Mouse (Mus musculus): ENCODE results near the gene Sgo2a. TPM values are rescaled to one million over a fixed set of nuclear protein-coding genes. Genes with fewer than 3 reads are reported as not detected.
"Not testable (repeated sequence)": the region's sequence is repeated elsewhere in the genome, so short reads cannot be mapped to it uniquely, and the experiment has no call there.

Gene Sgo2a
- polyA plus RNA-seq, 1 experiment, result 1.6 TPM

DNA sequence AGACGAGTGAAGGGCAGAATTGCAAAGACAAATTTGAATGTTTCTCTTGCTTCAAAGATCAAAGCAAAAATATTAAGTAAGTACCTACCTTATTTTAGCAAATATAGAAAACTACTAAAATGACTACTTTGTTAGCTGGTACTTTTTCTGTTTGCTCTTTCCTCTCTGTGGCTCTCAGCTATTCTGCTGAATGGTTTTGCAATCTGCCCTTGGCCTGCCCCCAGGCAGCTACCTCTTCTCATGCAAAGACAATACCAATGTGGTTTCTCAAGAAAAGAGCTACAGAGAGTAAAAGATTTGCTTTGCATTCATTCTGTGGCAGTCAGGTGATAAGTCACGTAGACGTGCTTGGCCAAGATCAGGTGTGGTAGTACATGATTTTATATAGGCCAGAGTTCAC is 2.4 kb downstream of the Sgo2a start:
- no peak for TF ChIP-seq SRF (IDR thresholded peaks at IDR 0.05; ENCODE audit: control insufficient read depth, insufficient read length, low read depth)
- peak overlapping the region; percentile 73 for H3K4me2 ChIP-seq (ENCODE audit: low read depth)
- peaks cover 40% of the 10 kb centered on the region for H3K79me2 ChIP-seq (ENCODE audit: control insufficient read depth, insufficient read depth)

DNA sequence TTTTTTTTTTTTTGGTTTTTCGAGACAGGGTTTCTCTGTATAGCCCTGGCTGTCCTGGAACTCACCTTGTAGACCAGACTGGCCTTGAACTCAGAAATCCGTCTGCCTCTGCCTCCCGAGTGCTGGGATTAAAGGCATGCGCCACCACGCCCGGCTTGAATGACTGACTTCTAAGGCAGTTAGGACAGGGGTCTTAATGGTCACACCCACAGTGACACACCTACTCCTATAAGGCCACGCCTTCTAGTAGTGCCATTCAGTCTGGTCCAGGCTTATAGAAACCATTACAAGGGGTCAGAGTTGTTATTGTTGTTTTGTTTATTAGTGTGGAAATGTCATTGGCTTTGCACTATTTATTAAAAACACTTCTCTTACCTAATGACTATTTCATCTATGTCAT is 10.6 kb downstream of the Sgo2a start:
- not testable (repeated sequence) for H3K4me2 ChIP-seq (ENCODE audit: low read depth); H3ac ChIP-seq (ENCODE audit: control insufficient read depth, insufficient read length); H3K4me3 ChIP-seq; H3K27me3 ChIP-seq (ENCODE audit: control insufficient read depth, insufficient read depth, insufficient read length)
- H3K79me2 ChIP-seq (ENCODE audit: control insufficient read depth, insufficient read depth), result peaks cover 12% of the 10 kb centered on the region
- peaks cover 15% of the 10 kb centered on the region for H3K36me3 ChIP-seq (ENCODE audit: control insufficient read depth, insufficient read depth)

More for the DNA sequence above, 2.4 kb downstream of the Sgo2a start:
- Histone ChIP-seq H3K4me3 (no peak overlapping the region), H3ac (ENCODE audit: control insufficient read depth, insufficient read length) (no peak overlapping the region), H3K27me3 (ENCODE audit: control insufficient read depth, insufficient read depth, insufficient read length) (no peaks in the 10 kb centered on the region), H3K36me3 (ENCODE audit: control insufficient read depth, insufficient read depth) (peaks cover 5% of the 10 kb centered on the region)

GRCm38 (mm10) chr1:58018856-58019255 is 23.1 kb downstream of the Sgo2a start, which contains the start of gene Kctd18:
Gene Kctd18, minus strand, starts transcription at chr1:58018956.
- H3K36me3 ChIP-seq (ENCODE audit: control insufficient read depth, insufficient read depth), result peaks cover 33% of the 10 kb centered on the region
- H3ac ChIP-seq (ENCODE audit: control insufficient read depth, insufficient read length), result no peak within 1 kb of the TSS
- TF ChIP-seq TCF12 (IDR thresholded peaks at IDR 0.05; ENCODE audit: insufficient read depth, poor library complexity, severe bottlenecking), result no peak
- TF ChIP-seq E2F4 (IDR thresholded peaks at IDR 0.05; ENCODE audit: insufficient read depth), result no peak
- TF ChIP-seq MYOG (IDR thresholded peaks at IDR 0.05; ENCODE audit: control insufficient read depth in 1 of 3, insufficient read depth in 1 of 3, insufficient read length in 2 of 3, low read depth in 2 of 3), result no peak
- no peak within 1 kb of the TSS for H3K4me3 ChIP-seq
- H3K4me2 ChIP-seq (ENCODE audit: low read depth), result no peak within 1 kb of the TSS
- peaks cover 6% of the 10 kb centered on the region for H3K79me2 ChIP-seq (ENCODE audit: control insufficient read depth, insufficient read depth)
- H3K27me3 ChIP-seq (ENCODE audit: control insufficient read depth, insufficient read depth, insufficient read length), result no peaks in the 10 kb centered on the region

DNA sequence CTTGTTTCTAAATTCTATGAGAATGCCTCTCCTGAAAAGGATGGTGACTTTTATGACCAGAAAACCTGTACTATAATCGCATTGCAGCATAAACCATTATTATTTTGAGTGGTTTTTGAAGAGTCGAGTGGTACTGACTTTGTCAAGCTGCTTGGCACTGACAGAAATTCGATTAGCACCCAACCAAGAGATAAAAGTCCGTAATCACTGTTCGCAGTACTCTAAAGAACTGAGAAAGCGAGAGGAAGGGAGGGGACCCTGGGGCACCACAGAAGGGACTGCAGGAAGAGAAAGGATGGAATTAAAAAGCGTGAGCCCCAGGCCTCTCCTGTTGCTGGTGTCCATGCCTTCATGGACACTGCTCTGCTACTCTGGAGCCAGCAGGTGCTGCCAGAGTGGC is 31.9 kb downstream of the Sgo2a start:
- no peak for TF ChIP-seq TCF3 (IDR thresholded peaks at IDR 0.05; ENCODE audit: insufficient read length, low read depth)
- TF ChIP-seq POLR2AphosphoS2 (IDR thresholded peaks at IDR 0.05; ENCODE audit: insufficient read length, low read depth), result no peak
- TF ChIP-seq E2F4 (IDR thresholded peaks at IDR 0.05; ENCODE audit: insufficient read depth), result no peak
- TF ChIP-seq TCF12 (IDR thresholded peaks at IDR 0.05; ENCODE audit: insufficient read depth, poor library complexity, severe bottlenecking), result no peak
- TF ChIP-seq CEBPB (IDR thresholded peaks at IDR 0.05; ENCODE audit: insufficient read depth, poor library complexity, severe bottlenecking), result no peak
- TF ChIP-seq MAX (IDR thresholded peaks at IDR 0.05; ENCODE audit: low read depth), result no peak
- TF ChIP-seq REST (IDR thresholded peaks at IDR 0.05; ENCODE audit: insufficient read depth, insufficient read length), result no peak
- no peak for TF ChIP-seq USF1 (IDR thresholded peaks at IDR 0.05; ENCODE audit: low read depth)
- TF ChIP-seq MYOG (IDR thresholded peaks at IDR 0.05; ENCODE audit: control insufficient read depth in 1 of 3, insufficient read depth in 1 of 3, insufficient read length in 2 of 3, low read depth in 2 of 3), result no peak
- TF ChIP-seq SRF (IDR thresholded peaks at IDR 0.05; ENCODE audit: control insufficient read depth, insufficient read length, low read depth), result no peak
- TF ChIP-seq POLR2A (IDR thresholded peaks at IDR 0.05; ENCODE audit: insufficient read length, low read depth), result no peak
- TF ChIP-seq MYOD1 (IDR thresholded peaks at IDR 0.05; ENCODE audit: control insufficient read depth in 1 of 3, insufficient read length in 2 of 3, low read depth in 2 of 3), result no peak
- no peak overlapping the region for H3K4me2 ChIP-seq (ENCODE audit: low read depth)
- H3ac ChIP-seq (ENCODE audit: control insufficient read depth, insufficient read length), result no peak overlapping the region
- H3K4me3 ChIP-seq, result no peak overlapping the region
- no peaks in the 10 kb centered on the region for H3K27me3 ChIP-seq (ENCODE audit: control insufficient read depth, insufficient read depth, insufficient read length)
- H3K36me3 ChIP-seq (ENCODE audit: control insufficient read depth, insufficient read depth), result no peaks in the 10 kb centered on the region
- peaks cover 3% of the 10 kb centered on the region for H3K79me2 ChIP-seq (ENCODE audit: control insufficient read depth, insufficient read depth)

DNA sequence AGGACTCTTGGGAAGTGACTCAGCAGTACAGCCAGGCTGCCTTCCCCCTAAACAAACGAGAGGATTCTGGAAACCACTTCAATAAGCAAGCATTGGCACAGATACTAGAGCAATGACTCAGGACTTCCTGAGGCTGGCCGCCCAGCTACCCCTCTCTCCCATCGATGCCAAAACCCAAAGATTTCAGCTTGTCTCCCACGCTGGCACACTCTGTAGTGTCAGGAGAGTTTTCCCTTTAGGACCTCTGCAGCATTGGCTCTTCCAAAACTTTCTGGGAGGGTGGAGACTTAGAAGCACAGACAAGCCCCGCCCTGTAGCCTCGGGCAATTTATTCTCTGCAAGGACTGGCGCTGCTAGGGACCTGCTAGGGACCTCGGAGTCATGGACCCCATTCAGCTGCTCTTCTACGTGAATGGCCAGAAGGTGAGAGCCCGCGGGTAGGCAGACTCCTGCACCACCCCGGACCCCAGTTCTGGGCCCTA is 33.9 kb downstream of the Sgo2a start, which contains the start of gene Aox1:
Gene Aox1, plus strand, starts transcription at position 296 of the 482 bp plus-strand sequence.
- Histone ChIP-seq H3K79me2 (ENCODE audit: control insufficient read depth, insufficient read depth) (peaks cover 3% of the 10 kb centered on the region), H3K36me3 (ENCODE audit: control insufficient read depth, insufficient read depth) (no peaks in the 10 kb centered on the region), H3K27me3 (ENCODE audit: control insufficient read depth, insufficient read depth, insufficient read length) (no peaks in the 10 kb centered on the region), H3K4me2 (ENCODE audit: low read depth) (peak within 1 kb of the TSS; percentile 77), H3K4me3 (peak within 1 kb of the TSS; percentile 34), H3ac (ENCODE audit: control insufficient read depth, insufficient read length) (no peak within 1 kb of the TSS)
- TF ChIP-seq REST (IDR thresholded peaks at IDR 0.05; ENCODE audit: insufficient read depth, insufficient read length) (no peak), POLR2AphosphoS2 (IDR thresholded peaks at IDR 0.05; ENCODE audit: insufficient read length, low read depth) (peak; percentile 57), POLR2A (IDR thresholded peaks at IDR 0.05; ENCODE audit: insufficient read length, low read depth) (peak; percentile 54), MYOG (IDR thresholded peaks at IDR 0.05; ENCODE audit: control insufficient read depth in 1 of 3, insufficient read depth in 1 of 3, insufficient read length in 2 of 3, low read depth in 2 of 3) (no peak), CEBPB (IDR thresholded peaks at IDR 0.05; ENCODE audit: insufficient read depth, poor library complexity, severe bottlenecking) (0 out of 2 replicates have a peak, but pooled peaks have one; percentile 24)
